Mouse (Mus musculus) small intestine, adult 2 months (tissue): ENCODE measurements around the gene Adgrg1. TPM values are rescaled to one million over a fixed set of nuclear protein-coding genes. Genes with fewer than 3 reads are reported as not detected.
A peak's percentile ranks its signal among the peaks of the same experiment; 100 is the strongest.

ENCODE experiments used
- H3K27ac ChIP-seq: fragments of 200-500 bp; 2 replicates; pipeline ENCODE4 v1.5.1; 2012; ENCODE audit warnings: low read depth, low read length, control low read depth, inconsistent platforms; ENCODE audit not compliant: insufficient read depth
- H3K27me3 ChIP-seq: fragments of 200-500 bp; 2 replicates; pipeline ENCODE4 v1.6.1; 2012; ENCODE audit warnings: mild to moderate bottlenecking, moderate library complexity, low read length, inconsistent platforms; ENCODE audit not compliant: control insufficient read depth, insufficient read depth
- H3K36me3 ChIP-seq: fragments of 200-500 bp; 2 replicates; pipeline ENCODE4 v1.6.1; 2012; ENCODE audit warnings: mild to moderate bottlenecking, low read length, control low read depth, inconsistent platforms; ENCODE audit not compliant: control insufficient read depth, insufficient read depth
- H3K4me1 ChIP-seq: fragments of 200-500 bp; 2 replicates; pipeline ENCODE4 v1.6.1; 2012; ENCODE audit warnings: low read length, inconsistent platforms, mixed read lengths; ENCODE audit not compliant: control insufficient read depth, insufficient read depth, insufficient read length
- H3K4me3 ChIP-seq: fragments of 200-500 bp; 2 replicates; pipeline ENCODE4 v1.5.1; 2012; ENCODE audit warnings: low read depth, mild to moderate bottlenecking, control low read depth, inconsistent platforms, low read length, moderate library complexity
- CTCF ChIP-seq: fragments of 200-500 bp; IDR thresholded peaks from 2 replicates; pipeline ENCODE4 v1.5.1; 2012; ENCODE audit warnings: low read depth, mild to moderate bottlenecking, control low read depth, inconsistent platforms, low read length, moderate library complexity, mixed read lengths; ENCODE audit not compliant: insufficient replicate concordance, insufficient read length; ENCODE audit errors: extremely low read depth
- POLR2A ChIP-seq: fragments of 200-500 bp; IDR thresholded peaks from 2 replicates; pipeline ENCODE4 v1.6.1; 2012; ENCODE audit warnings: low read depth, mild to moderate bottlenecking, control low read depth, inconsistent platforms, low read length, moderate library complexity
- WGBS: fragments of 180-500 bp; shearing (Covaris S2); methylation state at CpG from one replicate; pipeline ENCODE4 v1.1.7; 2018; 5-methylcytosine and 5-hydroxymethylcytosine counted together
- polyA plus RNA-seq: library from polyadenylated mRNA; depleted of rRNA; stranded (reverse); fragments of >200 nt; gene quantifications from 2 replicates; pipeline ENCODE4 v1.2.3, GENCODE M21; 2012

Adgrg1 gene
- polyA plus RNA-seq, 1 experiment, result 32.3 TPM

DNA sequence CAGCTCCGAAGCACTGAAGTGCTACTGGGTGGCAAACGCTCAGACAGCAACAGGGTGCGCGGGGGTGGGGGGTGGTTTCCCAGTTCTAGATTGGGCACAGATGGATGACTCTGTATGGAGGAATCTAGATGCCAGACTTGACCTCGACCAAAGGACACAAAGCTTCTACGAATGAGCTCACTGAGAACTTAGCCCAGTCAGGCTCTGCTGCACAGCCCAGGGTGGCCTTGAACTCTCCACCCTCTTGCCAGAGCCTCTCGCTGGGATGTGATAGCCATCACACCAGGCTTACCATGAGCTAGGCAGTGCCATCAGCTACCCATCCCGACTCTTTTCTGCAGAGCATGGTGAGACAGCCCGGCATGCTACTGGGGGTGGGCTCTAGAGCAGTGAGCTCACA lies 765 bp upstream of the Adgrg1 start:
- H3K4me1 ChIP-seq, result peaks cover 13% of the 10 kb centered on the region
- no peaks in the 10 kb centered on the region for H3K27me3 ChIP-seq
- TF ChIP-seq CTCF (no peak), POLR2A (no peak)
- H3K4me3 ChIP-seq, result no peak overlapping the region
- 61% methylated on average over 9 of the region's 9 CpGs for WGBS
- no peaks in the 10 kb centered on the region for H3K36me3 ChIP-seq
- no peak overlapping the region for H3K27ac ChIP-seq

DNA sequence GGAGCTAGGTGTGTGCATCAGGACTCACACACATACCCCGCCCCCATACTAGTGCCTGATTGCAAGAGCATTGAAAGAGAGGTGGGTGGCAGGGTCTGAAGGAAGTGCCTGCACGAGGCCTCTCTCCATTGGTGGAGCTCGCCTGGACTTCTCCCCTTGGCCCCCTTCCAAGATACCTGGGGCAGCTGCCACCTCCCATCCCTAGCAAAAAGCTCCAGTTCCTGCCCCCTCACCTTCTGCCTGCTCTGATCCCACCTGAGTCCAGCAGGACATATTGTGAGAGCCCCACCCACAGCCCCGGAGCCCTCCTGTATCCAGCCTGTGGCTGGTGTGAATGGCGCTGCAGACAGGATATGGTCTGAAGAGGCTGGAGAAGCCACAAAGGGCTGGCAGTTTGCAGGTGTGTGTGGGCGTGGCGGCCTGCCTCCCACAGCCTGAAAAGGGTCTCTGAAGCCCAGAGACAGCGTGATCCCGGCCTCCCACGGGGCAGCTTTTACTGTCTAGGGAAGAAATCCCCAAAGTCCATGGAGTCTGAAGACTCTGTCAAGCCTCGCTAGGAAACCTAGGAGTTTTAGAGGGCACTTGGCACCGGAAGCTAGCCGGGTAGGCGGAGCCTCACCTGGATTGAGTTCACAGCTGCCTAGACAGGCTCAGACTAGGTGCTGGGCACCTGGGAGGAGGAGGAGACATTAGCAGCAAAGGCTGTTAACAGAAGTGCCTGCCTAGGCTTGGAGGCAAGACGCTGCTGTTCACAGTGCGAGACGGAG lies 2.3 kb downstream of the Adgrg1 start:
- Histone ChIP-seq H3K4me1 (peaks cover 13% of the 10 kb centered on the region), H3K27ac (peak overlapping the region; percentile 88), H3K4me3 (peak overlapping the region; percentile 69), H3K27me3 (no peaks in the 10 kb centered on the region), H3K36me3 (no peaks in the 10 kb centered on the region)
- WGBS, result 5% methylated on average over 17 of the region's 17 CpGs
- TF ChIP-seq CTCF (no peak), POLR2A (peak; percentile 75; the same call in 1 of the 2 replicates)

- 15% methylated on average over 9 of the region's 9 CpGs for WGBS
- TF ChIP-seq POLR2A (no peak), CTCF (no peak)
- Histone ChIP-seq H3K4me1 (peaks cover 13% of the 10 kb centered on the region), H3K27ac (no peak overlapping the region), H3K4me3 (peak overlapping the region; percentile 69), H3K27me3 (no peaks in the 10 kb centered on the region), H3K36me3 (no peaks in the 10 kb centered on the region)
These were observed 3.6 kb downstream of the Adgrg1 start for GRCm38 (mm10) chr8:94978131-94978530.

- no peak overlapping the region for H3K4me3 ChIP-seq
- no peaks in the 10 kb centered on the region for H3K36me3 ChIP-seq
- peaks cover 13% of the 10 kb centered on the region for H3K4me1 ChIP-seq
- WGBS, result 51% methylated on average over 13 of the region's 13 CpGs
- TF ChIP-seq POLR2A (no peak), CTCF (no peak)
- H3K27me3 ChIP-seq, result no peaks in the 10 kb centered on the region
- no peak overlapping the region for H3K27ac ChIP-seq
These were observed 4.2 kb downstream of the Adgrg1 start for GRCm38 (mm10) chr8:94978593-94979319.

DNA sequence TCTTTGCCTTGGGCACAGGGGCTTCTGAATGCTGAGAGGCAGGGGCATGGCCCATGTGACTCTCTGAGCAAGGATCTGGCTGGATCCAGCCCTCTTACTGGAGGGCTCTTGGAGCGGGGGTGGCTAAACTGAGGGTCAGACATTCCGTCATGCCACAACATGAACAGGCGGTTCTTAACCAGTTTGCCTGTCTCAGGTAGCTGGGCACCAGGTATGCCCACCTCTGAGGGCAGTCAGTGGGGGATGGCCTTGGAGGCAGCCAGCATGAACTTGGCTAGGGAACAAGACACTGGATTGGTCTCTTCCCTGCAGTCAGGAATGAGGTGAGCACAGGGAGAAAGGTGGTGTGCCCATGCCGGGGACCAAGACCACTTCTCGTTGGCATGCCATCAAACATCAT lies 5.6 kb downstream of the Adgrg1 start:
- no peak for TF ChIP-seq CTCF
- no peak for TF ChIP-seq POLR2A
- Histone ChIP-seq H3K4me1 (peaks cover 6% of the 10 kb centered on the region; the same call in 1 of the 2 replicates), H3K27me3 (no peaks in the 10 kb centered on the region), H3K4me3 (no peak overlapping the region), H3K36me3 (no peaks in the 10 kb centered on the region), H3K27ac (no peak overlapping the region)
- 90% methylated on average over 5 of the region's 5 CpGs for WGBS

- H3K27me3 ChIP-seq, result no peaks in the 10 kb centered on the region
- TF ChIP-seq POLR2A, result no peak
- no peak for TF ChIP-seq CTCF
- H3K4me3 ChIP-seq, result no peak overlapping the region
- H3K4me1 ChIP-seq, result peaks cover 6% of the 10 kb centered on the region; the same call in 1 of the 2 replicates
- no peaks in the 10 kb centered on the region for H3K36me3 ChIP-seq
- no peak overlapping the region for H3K27ac ChIP-seq
- WGBS, result 60% methylated on average over 8 of the region's 8 CpGs
These were observed 6.4 kb downstream of the Adgrg1 start for GRCm38 (mm10) chr8:94980976-94981375.

DNA sequence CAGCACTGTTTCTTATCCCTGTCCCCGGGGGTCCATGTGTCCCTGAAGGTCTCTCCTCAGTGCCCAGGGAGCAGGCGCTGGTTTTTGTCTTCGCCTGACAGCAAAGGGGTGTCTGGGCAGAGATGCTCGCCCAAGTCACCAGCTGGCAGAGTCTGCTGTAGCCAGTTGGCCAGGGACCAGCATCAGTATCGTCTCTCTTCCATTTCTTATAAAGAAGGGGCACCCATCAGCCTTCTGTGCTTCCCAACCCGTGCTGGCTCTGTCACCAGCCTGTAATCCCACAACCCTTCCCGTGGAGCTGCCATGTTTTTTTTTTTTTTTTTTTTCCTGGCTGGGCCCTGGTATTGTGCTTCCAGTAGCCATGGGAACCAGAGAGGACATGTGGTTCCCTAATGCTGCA lies 7.3 kb downstream of the Adgrg1 start:
- H3K4me1 ChIP-seq, result peaks cover 3% of the 10 kb centered on the region; the same call in 1 of the 2 replicates
- TF ChIP-seq POLR2A (no peak), CTCF (no peak)
- 65% methylated on average over 7 of the region's 7 CpGs for WGBS
- H3K36me3 ChIP-seq, result no peaks in the 10 kb centered on the region
- H3K27me3 ChIP-seq, result no peaks in the 10 kb centered on the region
- no peak overlapping the region for H3K27ac ChIP-seq
- H3K4me3 ChIP-seq, result no peak overlapping the region
